ENCODE assay signal across 23 mouse cellular contexts in the genomic region with DNA sequence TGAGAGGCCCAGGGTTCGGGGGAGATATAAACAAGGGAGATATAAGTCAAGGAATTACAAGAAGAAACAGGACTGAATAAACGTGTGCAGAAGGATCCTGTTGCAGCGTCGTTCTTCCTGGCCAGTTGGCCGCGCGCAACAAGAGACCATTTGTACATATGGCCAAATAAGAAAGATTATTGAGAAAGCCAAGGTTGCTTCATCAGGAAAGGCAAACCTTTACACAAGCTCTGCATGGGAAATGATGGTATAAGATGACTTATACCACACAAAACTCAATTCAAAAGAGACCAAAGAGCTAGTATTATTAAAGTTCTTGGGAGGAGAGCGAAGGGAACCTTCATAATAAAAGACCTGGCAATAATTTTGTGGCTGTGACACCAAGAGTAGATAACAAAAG.
"Had no signal": no experiment of that assay in that cellular context is flagged by ENCODE, and none has a peak within 500 bp of the region (broad histone marks: within the 10 kb centered on the region; RNA-seq: fewer than 3 reads in every experiment).

No protein-coding gene starts in this region.

- ATAC-seq: hindbrain, postnatal 0 days; intestine, embryonic 16.5 days; liver, embryonic 12.5 days had no signal

- H3K9me3 ChIP-seq: heart, embryonic 13.5 days; heart, embryonic 15.5 days; hindbrain, embryonic 13.5 days; hindbrain, embryonic 15.5 days; kidney, embryonic 15.5 days; limb, embryonic 13.5 days; limb, embryonic 15.5 days; liver, embryonic 12.5 days had no signal

- H3K4me3 ChIP-seq: heart, embryonic 13.5 days; heart, embryonic 15.5 days; hindbrain, embryonic 13.5 days; hindbrain, embryonic 15.5 days; kidney, embryonic 15.5 days; limb, embryonic 13.5 days; limb, embryonic 15.5 days; liver, embryonic 12.5 days had no signal

- H3K27ac ChIP-seq: heart, embryonic 13.5 days; heart, embryonic 15.5 days; hindbrain, embryonic 13.5 days; hindbrain, embryonic 15.5 days; hindbrain, postnatal 0 days; kidney, embryonic 15.5 days; kidney, postnatal 0 days; limb, embryonic 13.5 days; limb, embryonic 15.5 days; liver, embryonic 12.5 days had no signal

- H3K4me1 ChIP-seq: heart, embryonic 15.5 days; hindbrain, embryonic 13.5 days; hindbrain, embryonic 15.5 days; kidney, embryonic 15.5 days; limb, embryonic 13.5 days; limb, embryonic 15.5 days; liver, embryonic 12.5 days had no signal

- DNase-seq: gastrocnemius, postnatal 14 days; gastrocnemius, postnatal 36 days; heart, adult 18-20 months; heart, postnatal 14 days; heart, postnatal 36 days; kidney, adult 11 months; kidney, adult 2 months; kidney, adult 9 months; kidney, postnatal 25 days; layer of hippocampus, adult 9-11 months; layer of hippocampus, postnatal 36 days; left cerebral cortex, postnatal 4 days had no signal

- H3K27me3 ChIP-seq: heart, embryonic 13.5 days; heart, embryonic 15.5 days; hindbrain, embryonic 13.5 days; hindbrain, embryonic 15.5 days; kidney, embryonic 15.5 days; limb, embryonic 13.5 days; limb, embryonic 15.5 days; liver, embryonic 12.5 days had no signal

- H3K36me3 ChIP-seq: heart, embryonic 13.5 days; heart, embryonic 15.5 days; hindbrain, embryonic 13.5 days; hindbrain, embryonic 15.5 days; kidney, embryonic 15.5 days; limb, embryonic 13.5 days; limb, embryonic 15.5 days; liver, embryonic 12.5 days had no signal
